Mouse (Mus musculus): ENCODE data around the gene Fcrl6.

Fcrl6 gene

GRCm38 (mm10) chr1:172615412-172615811 is 13.1 kb upstream of the Fcrl6 start:
- intact Hi-C loops (cut with DNase I) = loop anchor here (10.0 kb wide), 1 partner anchor 779 kb away; no protein-coding TSS in a partner anchor

- intact Hi-C loops (cut with DNase I) = loop anchor here (10.0 kb wide), 1 partner anchor 780 kb away; no protein-coding TSS in a partner anchor
Measured at GRCm38 (mm10) chr1:172614654-172615053, 12.3 kb upstream of the Fcrl6 start.

- intact Hi-C loops (cut with DNase I) = loop anchor here (2.0 to 10.0 kb wide), 2 partner anchors 84 to 782 kb away; no protein-coding TSS in a partner anchor
Measured at GRCm38 (mm10) chr1:172612745-172613144, 10.4 kb upstream of the Fcrl6 start.

GRCm38 (mm10) chr1:172611304-172611703 is 9.0 kb upstream of the Fcrl6 start:
- intact Hi-C loops (cut with DNase I) = loop anchor here (10.0 kb wide), 1 partner anchor 783 kb away; no protein-coding TSS in a partner anchor

GRCm38 (mm10) chr1:172594495-172594894 is 7.9 kb downstream of the Fcrl6 start:
- intact Hi-C loops (cut with DNase I) = no loop called here

- intact Hi-C loops (cut with DNase I) = no loop called here
Measured at GRCm38 (mm10) chr1:172593956-172594355, 8.4 kb downstream of the Fcrl6 start.

GRCm38 (mm10) chr1:172593321-172593720 is 9.0 kb downstream of the Fcrl6 start:
- intact Hi-C loops (cut with DNase I) = no loop called here

- intact Hi-C loops (cut with DNase I) = no loop called here
Measured at GRCm38 (mm10) chr1:172590385-172590784, 12.0 kb downstream of the Fcrl6 start, which contains the start of gene Slamf8. Slamf8 (minus strand) TSS chr1:172590568.

GRCm38 (mm10) chr1:172585612-172586567 is 16.5 kb downstream of the Fcrl6 start:
- intact Hi-C loops (cut with DNase I) = no loop called here

GRCm38 (mm10) chr1:172585026-172585425 is 17.3 kb downstream of the Fcrl6 start:
- intact Hi-C loops (cut with DNase I) = no loop called here

GRCm38 (mm10) chr1:172584271-172584670 is 18.1 kb downstream of the Fcrl6 start:
- intact Hi-C loops (cut with DNase I) = no loop called here

- intact Hi-C loops (cut with DNase I) = no loop called here
Measured at GRCm38 (mm10) chr1:172582436-172582835, 19.9 kb downstream of the Fcrl6 start.

- intact Hi-C loops (cut with DNase I) = no loop called here
Measured at GRCm38 (mm10) chr1:172580116-172580515, 22.2 kb downstream of the Fcrl6 start.

GRCm38 (mm10) chr1:172567758-172568157 is 34.6 kb downstream of the Fcrl6 start:
- intact Hi-C loops (cut with DNase I) = no loop called here

- intact Hi-C loops (cut with DNase I) = no loop called here
Measured at GRCm38 (mm10) chr1:172566131-172566530, 36.2 kb downstream of the Fcrl6 start.

- intact Hi-C loops (cut with DNase I) = no loop called here
Measured at GRCm38 (mm10) chr1:172563465-172563828, 38.9 kb downstream of the Fcrl6 start.

GRCm38 (mm10) chr1:172562641-172563464 is 39.5 kb downstream of the Fcrl6 start:
- intact Hi-C loops (cut with DNase I) = no loop called here

- intact Hi-C loops (cut with DNase I) = no loop called here
Measured at GRCm38 (mm10) chr1:172555638-172556037, 46.7 kb downstream of the Fcrl6 start, which contains the start of gene Vsig8. Vsig8 (plus strand) TSS chr1:172555938.

- intact Hi-C loops (cut with DNase I) = no loop called here
Measured at GRCm38 (mm10) chr1:172552623-172553022, 49.7 kb downstream of the Fcrl6 start.

GRCm38 (mm10) chr1:172551009-172551408 is 51.3 kb downstream of the Fcrl6 start:
- intact Hi-C loops (cut with DNase I) = no loop called here

- intact Hi-C loops (cut with DNase I) = no loop called here
Measured at GRCm38 (mm10) chr1:172550551-172550951, 51.8 kb downstream of the Fcrl6 start.

GRCm38 (mm10) chr1:172549717-172550116 is 52.6 kb downstream of the Fcrl6 start:
- intact Hi-C loops (cut with DNase I) = no loop called here

Measured in adrenal gland (tissue).